Mouse (Mus musculus) urinary bladder, postnatal 4 days (tissue): Measurements from ENCODE around the gene Mrgprb1.
"Not testable (repeated sequence)": the region's sequence is repeated elsewhere in the genome, so short reads cannot be mapped to it uniquely, and the experiment has no call there.

Experiments used
- DNase-seq, 2 experiments: peaks; one replicate each; pipeline ENCODE4 v3.0.0; 2021 to 2022; ENCODE audit warnings: low spot score in 2 of 2

Gene Mrgprb1

GRCm38 (mm10) chr7:48456242-48456641, at the start of gene Mrgprb1:
TSS of gene Mrgprb1 (minus strand) at chr7:48456342.
- DNase-seq = no peak

DNA sequence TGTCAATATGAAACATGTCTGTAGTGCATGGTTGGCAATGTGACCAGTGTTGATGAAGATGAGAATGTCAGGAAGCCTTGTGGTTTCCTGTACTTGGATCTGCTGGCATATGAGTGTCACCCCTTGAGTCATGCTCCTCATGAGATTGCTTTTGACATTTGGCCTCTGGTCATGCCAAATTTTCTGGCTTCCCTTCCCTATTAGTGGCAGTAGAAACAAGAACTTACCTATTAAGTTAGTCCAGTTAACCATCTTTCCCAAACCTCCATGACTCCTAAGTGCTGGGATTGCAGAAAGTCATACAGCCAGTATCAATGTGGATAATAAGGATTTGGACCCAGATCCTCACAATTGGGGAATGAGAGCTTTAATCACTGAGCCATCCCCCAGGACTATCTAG, 43.1 kb upstream of the Mrgprb1 start, which contains the start of gene Mrgprx2:
TSS of gene Mrgprx2 (minus strand) at position 101 of the 400 bp plus-strand sequence.
- no peak for DNase-seq

GRCm38 (mm10) chr7:48436581-48436980, 19.6 kb downstream of the Mrgprb1 start:
- DNase-seq = no peak

- not testable (repeated sequence) for DNase-seq
These were observed 20.2 kb downstream of the Mrgprb1 start for GRCm38 (mm10) chr7:48435936-48436335.
